Mouse (Mus musculus) embryonic facial prominence, embryonic 15.5 days (tissue): ENCODE measurements around the gene Chmp6. TPM values are rescaled to one million over a fixed set of nuclear protein-coding genes. Genes with fewer than 3 reads are reported as not detected.

Experiments used
- ATAC-seq: fragments of 200-750 bp; cut with Nextera tagmentation; 2 replicates; pipeline ENCODE4 v1.8.0; 2017; ENCODE audit warnings: low read depth, moderate TSS enrichment; ENCODE audit not compliant: insufficient number of reproducible peaks, low FRiP score, low TSS enrichment
- H3K27ac ChIP-seq: fragments of 300-500 bp; sonication (generic); replicated peaks from 2 replicates; pipeline ENCODE4 v1.5.1; 2015; ENCODE audit warnings: mild to moderate bottlenecking, inconsistent platforms
- H3K27me3 ChIP-seq: fragments of 300-500 bp; sonication (generic); 2 replicates; pipeline ENCODE4 v1.6.1; 2015; ENCODE audit warnings: inconsistent platforms
- H3K36me3 ChIP-seq: fragments of 300-500 bp; sonication (generic); 2 replicates; pipeline ENCODE4 v1.6.1; 2015; ENCODE audit warnings: mild to moderate bottlenecking, inconsistent platforms
- H3K4me1 ChIP-seq: fragments of 300-500 bp; sonication (generic); 2 replicates; pipeline ENCODE4 v1.6.1; 2015; ENCODE audit warnings: inconsistent platforms
- H3K4me2 ChIP-seq: fragments of 300-500 bp; sonication (generic); replicated peaks from 2 replicates; pipeline ENCODE4 v1.6.1; 2015; ENCODE audit warnings: mild to moderate bottlenecking, inconsistent platforms
- H3K4me3 ChIP-seq: fragments of 300-500 bp; sonication (generic); replicated peaks from 2 replicates; pipeline ENCODE4 v1.5.1; 2015; ENCODE audit warnings: mild to moderate bottlenecking, inconsistent platforms
- H3K9ac ChIP-seq: fragments of 300-500 bp; sonication (generic); 2 replicates; pipeline ENCODE4 v1.6.1; 2015; ENCODE audit warnings: inconsistent platforms
- H3K9me3 ChIP-seq: fragments of 300-500 bp; sonication (generic); replicated peaks from 2 replicates; pipeline ENCODE4 v1.6.1; 2016; ENCODE audit warnings: inconsistent platforms
- WGBS: fragments of 180-500 bp; shearing (Covaris S2); methylation state at CpG from one replicate; pipeline ENCODE4 v1.1.7; 2015; 5-methylcytosine and 5-hydroxymethylcytosine counted together
- polyA plus RNA-seq: library from polyadenylated mRNA; unstranded; fragments of >200 nt; fragmentation: Nextera tagmentation; extraction: Ambion mirVana; gene quantifications from 2 replicates; pipeline ENCODE4 v1.2.1, GENCODE M21; 2015

Gene Chmp6
- polyA plus RNA-seq, 1 experiment from 2014 or later = 93.8 TPM

DNA sequence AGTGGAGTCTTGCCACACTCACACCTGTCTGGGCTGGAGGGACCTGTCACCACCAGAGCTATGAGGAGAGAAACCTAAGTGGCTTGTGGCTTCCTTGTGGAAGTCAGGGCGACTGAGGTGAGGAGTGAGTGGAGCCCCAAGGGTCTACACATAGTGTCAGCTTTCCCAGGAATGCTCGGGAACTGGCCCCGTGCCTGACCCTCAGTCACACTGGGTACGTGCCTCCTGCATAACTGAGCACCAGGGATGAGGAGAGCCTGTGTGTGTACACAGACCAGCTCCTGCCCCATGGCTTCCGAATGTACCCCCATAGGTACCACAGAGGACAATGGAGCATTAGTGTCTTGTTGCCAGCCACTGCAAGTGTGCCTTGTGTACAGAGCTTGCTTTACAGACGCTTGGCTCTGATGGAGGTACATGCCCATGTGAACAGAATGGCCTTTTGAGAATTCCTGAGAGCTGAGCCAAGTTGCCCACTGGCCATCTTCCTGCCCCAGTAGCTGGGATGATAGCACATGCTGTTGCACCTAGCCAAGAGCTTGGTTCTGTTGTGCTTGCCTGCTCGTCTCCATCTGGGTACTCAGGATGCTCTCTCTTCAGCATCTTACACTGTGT lies 21.5 kb upstream of the Chmp6 start:
- WGBS = 92% methylated on average over 7 of the region's 7 CpGs
- no peak for ATAC-seq
- H3K36me3 ChIP-seq = peaks cover 70% of the 10 kb centered on the region

GRCm38 (mm10) chr11:119893667-119894236 lies 19.5 kb upstream of the Chmp6 start:
- no peak overlapping the region for H3K4me3 ChIP-seq
- H3K36me3 ChIP-seq = peaks cover 76% of the 10 kb centered on the region
- no peak overlapping the region for H3K27ac ChIP-seq
- 77% methylated on average over 10 of the region's 10 CpGs for WGBS
- H3K4me1 ChIP-seq = no peaks in the 10 kb centered on the region
- no peak overlapping the region for H3K4me2 ChIP-seq
- no peaks in the 10 kb centered on the region for H3K9me3 ChIP-seq
- no peak overlapping the region for H3K9ac ChIP-seq
- ATAC-seq = no peak
- no peaks in the 10 kb centered on the region for H3K27me3 ChIP-seq

More for the DNA sequence above, 21.5 kb upstream of the Chmp6 start:
- Histone ChIP-seq H3K27me3 (no peaks in the 10 kb centered on the region), H3K27ac (no peak overlapping the region), H3K9ac (no peak overlapping the region), H3K9me3 (no peaks in the 10 kb centered on the region), H3K4me1 (no peaks in the 10 kb centered on the region), H3K4me3 (no peak overlapping the region), H3K4me2 (no peak overlapping the region)

DNA sequence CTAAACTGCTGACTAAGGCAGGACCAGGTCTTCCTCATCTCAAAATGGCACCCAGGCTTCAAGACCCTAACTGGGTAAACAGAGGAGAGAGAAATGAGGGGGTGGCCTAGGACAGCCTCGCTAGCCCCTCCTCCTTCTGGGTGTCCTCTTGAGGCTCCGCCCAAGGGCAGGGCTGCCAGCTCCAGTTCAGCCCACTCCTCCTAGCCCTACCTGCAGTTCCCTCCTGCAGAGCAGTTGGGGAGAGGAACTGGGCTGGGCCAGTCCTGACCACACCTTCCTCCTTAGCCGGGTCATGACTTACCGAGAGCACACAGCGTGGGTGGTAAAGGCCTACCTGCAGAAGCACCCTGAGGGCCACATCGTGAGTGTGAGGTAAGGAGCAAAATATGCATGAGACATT lies 18.6 kb upstream of the Chmp6 start:
- no peak overlapping the region; the same call in 1 of the 2 replicates for H3K27ac ChIP-seq
- H3K4me3 ChIP-seq = no peak overlapping the region
- H3K4me2 ChIP-seq = no peak overlapping the region
- WGBS = 55% methylated on average over 6 of the region's 6 CpGs
- H3K9me3 ChIP-seq = no peaks in the 10 kb centered on the region
- H3K4me1 ChIP-seq = no peaks in the 10 kb centered on the region
- ATAC-seq = no peak
- H3K36me3 ChIP-seq = peaks cover 74% of the 10 kb centered on the region
- no peaks in the 10 kb centered on the region for H3K27me3 ChIP-seq
- no peak overlapping the region for H3K9ac ChIP-seq

DNA sequence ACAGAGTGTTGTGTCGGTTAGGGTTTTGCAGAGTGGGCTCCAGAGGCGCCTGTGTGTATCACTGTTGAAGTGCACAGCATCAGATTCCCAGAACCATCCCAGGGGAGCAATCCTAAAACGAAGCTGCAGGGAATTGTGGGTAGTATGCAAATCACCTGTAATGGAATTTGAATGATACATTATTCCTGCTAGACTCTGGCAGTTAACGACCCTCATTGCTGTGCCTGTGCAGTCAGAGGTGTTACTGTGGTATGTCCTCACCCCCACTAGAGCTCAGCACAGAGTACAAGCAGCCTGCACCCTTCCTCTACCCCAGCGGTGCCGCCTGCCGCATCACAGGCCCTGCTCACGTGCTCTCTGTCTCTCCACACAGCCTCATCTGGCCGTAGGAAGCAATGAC lies 16.2 kb upstream of the Chmp6 start:
- H3K27ac ChIP-seq = no peak overlapping the region
- H3K4me1 ChIP-seq = no peaks in the 10 kb centered on the region
- no peak overlapping the region for H3K4me3 ChIP-seq
- H3K9me3 ChIP-seq = no peaks in the 10 kb centered on the region
- H3K4me2 ChIP-seq = no peak overlapping the region
- H3K36me3 ChIP-seq = peaks cover 59% of the 10 kb centered on the region
- H3K9ac ChIP-seq = no peak overlapping the region
- H3K27me3 ChIP-seq = no peaks in the 10 kb centered on the region
- 88% methylated on average over 9 of the region's 9 CpGs for WGBS
- ATAC-seq = no peak

DNA sequence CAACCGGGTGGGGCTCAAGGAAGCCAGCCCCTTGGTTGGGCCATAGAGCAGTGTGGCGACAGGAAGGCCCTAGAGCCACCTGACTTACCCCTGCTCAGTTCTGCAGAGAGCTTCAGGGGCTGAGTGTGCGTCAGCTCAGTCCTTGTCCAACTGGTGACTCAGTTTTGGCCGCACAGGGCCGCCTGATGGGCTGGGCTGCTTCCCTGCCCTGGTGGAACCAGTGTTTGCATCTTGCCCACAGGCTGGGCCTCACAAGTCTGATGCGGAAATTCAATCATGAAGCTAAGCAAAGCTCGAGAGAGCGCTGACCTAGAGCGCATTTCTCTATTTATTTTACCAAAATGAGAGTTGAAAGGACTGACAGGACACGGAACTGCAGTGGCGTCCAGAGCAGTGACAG lies 14.3 kb upstream of the Chmp6 start:
- Histone ChIP-seq H3K36me3 (peaks cover 42% of the 10 kb centered on the region), H3K4me3 (no peak overlapping the region), H3K9ac (no peak overlapping the region), H3K27ac (no peak overlapping the region), H3K9me3 (no peaks in the 10 kb centered on the region), H3K4me2 (no peak overlapping the region), H3K4me1 (no peaks in the 10 kb centered on the region), H3K27me3 (no peaks in the 10 kb centered on the region)
- ATAC-seq = no peak
- 86% methylated on average over 11 of the region's 11 CpGs for WGBS

DNA sequence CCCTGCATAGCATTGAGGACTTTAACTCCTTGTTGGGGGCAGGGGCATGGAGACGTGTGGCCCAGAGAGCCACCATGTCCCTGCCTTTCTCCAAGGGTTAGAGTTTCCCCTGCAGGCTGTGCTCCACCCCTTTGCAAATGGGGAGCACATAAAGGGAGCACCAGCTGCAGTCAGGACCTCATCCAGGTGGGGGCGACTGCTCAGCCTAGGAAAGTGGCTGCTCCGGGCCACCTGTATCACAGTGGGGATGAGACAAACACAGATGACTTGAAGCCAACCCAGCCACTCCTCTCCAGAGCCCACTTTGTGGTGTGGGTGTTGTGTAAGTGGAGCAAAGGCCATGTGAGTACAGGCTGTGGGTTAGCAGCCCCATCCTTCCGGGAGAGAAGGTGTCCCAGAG lies 12.1 kb upstream of the Chmp6 start:
- H3K4me1 ChIP-seq = no peaks in the 10 kb centered on the region
- no peak overlapping the region for H3K4me3 ChIP-seq
- no peaks in the 10 kb centered on the region for H3K9me3 ChIP-seq
- no peak overlapping the region for H3K9ac ChIP-seq
- no peak for ATAC-seq
- no peak overlapping the region for H3K27ac ChIP-seq
- peaks cover 26% of the 10 kb centered on the region for H3K36me3 ChIP-seq
- H3K4me2 ChIP-seq = no peak overlapping the region
- no peaks in the 10 kb centered on the region for H3K27me3 ChIP-seq
- WGBS = 73% methylated on average over 4 of the region's 4 CpGs

DNA sequence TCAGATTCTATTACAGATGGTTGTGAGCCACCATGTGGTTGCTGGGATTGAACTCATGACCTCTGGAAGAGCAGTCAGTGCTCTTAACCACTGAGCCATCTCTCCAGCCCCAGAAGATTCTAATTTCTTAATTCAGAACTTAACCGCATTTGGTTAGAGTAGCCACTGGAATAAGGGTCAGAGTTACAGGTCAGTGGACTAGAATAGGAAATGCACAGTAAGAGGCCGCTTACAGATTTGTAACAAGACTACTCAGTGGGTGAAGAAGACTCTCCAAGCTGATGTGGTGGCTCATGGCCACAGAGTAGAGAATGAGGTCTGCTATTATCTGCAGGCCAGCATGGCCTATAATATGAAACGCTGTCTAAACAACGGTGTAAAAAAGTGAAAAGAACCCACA lies 10.3 kb upstream of the Chmp6 start:
- peaks cover 9% of the 10 kb centered on the region; the same call in 1 of the 2 replicates for H3K27me3 ChIP-seq
- H3K9me3 ChIP-seq = no peaks in the 10 kb centered on the region
- no peak overlapping the region for H3K4me2 ChIP-seq
- no peak overlapping the region for H3K9ac ChIP-seq
- H3K4me3 ChIP-seq = no peak overlapping the region
- H3K4me1 ChIP-seq = no peaks in the 10 kb centered on the region
- no peak for ATAC-seq
- WGBS = 84% methylated on average over 4 of the region's 4 CpGs
- H3K27ac ChIP-seq = no peak overlapping the region
- H3K36me3 ChIP-seq = peaks cover 12% of the 10 kb centered on the region

- 29% methylated on average over 5 of the region's 5 CpGs for WGBS
- no peak for ATAC-seq
- Histone ChIP-seq H3K4me2 (no peak overlapping the region), H3K9me3 (no peaks in the 10 kb centered on the region), H3K27ac (no peak overlapping the region), H3K27me3 (peaks cover 17% of the 10 kb centered on the region; the same call in 1 of the 2 replicates), H3K4me3 (no peak overlapping the region), H3K36me3 (no peaks in the 10 kb centered on the region), H3K9ac (no peak overlapping the region), H3K4me1 (peaks cover 3% of the 10 kb centered on the region; the same call in 1 of the 2 replicates)
These were observed 8.5 kb upstream of the Chmp6 start for GRCm38 (mm10) chr11:119904621-119905286.

GRCm38 (mm10) chr11:119905794-119906193 lies 7.4 kb upstream of the Chmp6 start:
- Histone ChIP-seq H3K9ac (no peak overlapping the region), H3K27me3 (peaks cover 17% of the 10 kb centered on the region; the same call in 1 of the 2 replicates), H3K4me3 (no peak overlapping the region), H3K9me3 (no peaks in the 10 kb centered on the region), H3K4me2 (no peak overlapping the region), H3K36me3 (no peaks in the 10 kb centered on the region), H3K27ac (no peak overlapping the region), H3K4me1 (peaks cover 5% of the 10 kb centered on the region; the same call in 1 of the 2 replicates)
- 83% methylated on average over 5 of the region's 5 CpGs for WGBS
- no peak for ATAC-seq

DNA sequence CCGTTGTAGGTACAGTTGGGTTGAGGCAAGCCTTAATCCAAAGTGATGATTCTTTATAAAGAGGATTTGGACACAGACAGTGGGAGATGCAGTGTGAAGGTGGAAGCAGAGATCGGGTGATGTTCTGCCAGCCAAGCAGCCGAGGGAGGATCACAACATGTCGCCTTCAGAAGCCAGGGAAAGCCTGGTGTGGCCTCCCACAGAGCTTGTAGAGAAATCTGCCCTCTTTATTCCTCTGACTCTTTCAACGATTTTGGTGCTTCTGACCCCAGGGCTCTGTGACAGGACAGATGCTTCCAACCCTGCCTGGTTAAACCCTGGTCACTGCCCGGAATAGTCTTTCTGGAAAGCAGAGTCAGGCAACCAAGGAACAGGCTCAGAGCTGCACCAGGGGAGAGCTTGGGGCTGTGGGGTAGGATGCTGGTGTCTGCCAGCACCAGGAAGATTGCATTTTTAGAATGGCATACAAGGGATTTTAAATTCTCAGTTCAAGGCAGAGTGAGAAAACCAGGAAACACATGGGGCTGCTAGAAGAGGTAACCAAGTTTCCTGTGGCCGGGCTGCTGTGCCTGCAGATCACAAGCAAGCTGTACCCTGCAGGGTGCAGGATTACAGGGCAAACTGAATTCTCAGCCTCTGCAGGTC lies 6.1 kb upstream of the Chmp6 start:
- H3K36me3 ChIP-seq = no peaks in the 10 kb centered on the region
- 37% methylated on average over 7 of the region's 7 CpGs for WGBS
- no peak overlapping the region for H3K4me3 ChIP-seq
- ATAC-seq = no peak
- no peaks in the 10 kb centered on the region for H3K9me3 ChIP-seq
- H3K27me3 ChIP-seq = peaks cover 17% of the 10 kb centered on the region; the same call in 1 of the 2 replicates
- H3K4me1 ChIP-seq = peaks cover 5% of the 10 kb centered on the region; the same call in 1 of the 2 replicates
- H3K4me2 ChIP-seq = no peak overlapping the region
- H3K9ac ChIP-seq = no peak overlapping the region
- H3K27ac ChIP-seq = no peak overlapping the region

DNA sequence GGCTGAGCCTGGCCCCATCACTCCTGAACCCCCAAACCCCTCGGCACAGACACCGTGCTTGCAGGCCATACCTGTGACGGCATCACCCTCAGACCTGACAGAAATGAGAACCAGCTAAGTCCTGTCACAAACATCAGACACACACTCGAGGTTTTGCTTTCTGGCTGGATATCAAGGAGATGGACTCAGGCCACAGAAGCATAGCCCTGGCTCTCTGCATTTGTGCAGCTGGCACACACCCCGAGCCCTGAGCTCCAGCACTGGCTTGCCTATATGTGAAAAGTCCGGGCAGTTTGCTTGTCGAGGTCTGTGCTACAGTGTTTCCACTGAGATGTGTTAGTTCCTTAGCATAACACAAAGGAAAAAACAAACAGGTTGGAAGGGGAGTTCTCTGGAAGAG lies 5.5 kb upstream of the Chmp6 start:
- no peaks in the 10 kb centered on the region for H3K9me3 ChIP-seq
- no peak for ATAC-seq
- no peaks in the 10 kb centered on the region for H3K36me3 ChIP-seq
- H3K9ac ChIP-seq = no peak overlapping the region
- peaks cover 17% of the 10 kb centered on the region; the same call in 1 of the 2 replicates for H3K27me3 ChIP-seq
- WGBS = 42% methylated on average over 7 of the region's 7 CpGs
- H3K4me1 ChIP-seq = peaks cover 8% of the 10 kb centered on the region
- H3K27ac ChIP-seq = no peak overlapping the region
- H3K4me3 ChIP-seq = no peak overlapping the region
- H3K4me2 ChIP-seq = no peak overlapping the region
